Mouse (Mus musculus) liver, embryonic 11.5 days (tissue): ENCODE results near the gene Mgat4b. TPM values are rescaled to one million over a fixed set of nuclear protein-coding genes. Genes with fewer than 3 reads are reported as not detected.

ENCODE experiments used
- ATAC-seq: fragments of 200-750 bp; cut with Nextera tagmentation; replicated peaks from 2 replicates; pipeline ENCODE4 v1.8.0; 2017; ENCODE audit warnings: moderate number of reproducible peaks, mild to moderate bottlenecking, moderate TSS enrichment, moderate library complexity; ENCODE audit not compliant: low FRiP score
- DNase-seq: peaks from one replicate; pipeline ENCODE4 v3.0.0-alpha.2; 2017; ENCODE audit warnings: low spot score
- H3K27ac ChIP-seq: fragments of 300-500 bp; sonication (generic); 2 replicates; pipeline ENCODE4 v1.5.1; 2014; ENCODE audit warnings: mild to moderate bottlenecking, low read depth, low read length, control low read depth
- H3K27me3 ChIP-seq: fragments of 300-500 bp; sonication (generic); replicated peaks from 2 replicates; pipeline ENCODE4 v1.6.1; 2014; ENCODE audit warnings: low read length, mixed read lengths; ENCODE audit not compliant: control insufficient read depth, insufficient read depth
- H3K36me3 ChIP-seq: fragments of 300-500 bp; sonication (generic); 2 replicates; pipeline ENCODE4 v1.6.1; 2014; ENCODE audit warnings: mild to moderate bottlenecking, low read length, moderate library complexity, mixed read lengths; ENCODE audit not compliant: control insufficient read depth, insufficient read depth
- H3K4me1 ChIP-seq: fragments of 300-500 bp; sonication (generic); replicated peaks from 2 replicates; pipeline ENCODE4 v1.6.1; 2014; ENCODE audit warnings: low read length, mixed read lengths; ENCODE audit not compliant: control insufficient read depth, insufficient read depth
- H3K4me2 ChIP-seq: fragments of 300-500 bp; sonication (generic); 2 replicates; pipeline ENCODE4 v1.6.1; 2014; ENCODE audit warnings: mild to moderate bottlenecking, control low read depth, moderate library complexity
- H3K4me3 ChIP-seq: fragments of 300-500 bp; sonication (generic); 2 replicates; pipeline ENCODE4 v1.5.1; 2014; ENCODE audit warnings: low read depth, low read length, control low read depth
- H3K9ac ChIP-seq: fragments of 300-500 bp; sonication (generic); 2 replicates; pipeline ENCODE4 v1.6.1; 2014; ENCODE audit warnings: low read depth, low read length, control low read depth
- H3K9me3 ChIP-seq: fragments of 300-500 bp; sonication (generic); 2 replicates; pipeline ENCODE4 v1.6.1; 2016; ENCODE audit warnings: low read length, inconsistent platforms, mixed read lengths; ENCODE audit not compliant: control insufficient read depth
- WGBS: fragments of 180-500 bp; shearing (Covaris S2); extraction: QIAGEN DNeasy Blood & Tissue Kit; methylation state at CpG from one replicate; pipeline ENCODE4 v1.1.7; 2014; 5-methylcytosine and 5-hydroxymethylcytosine counted together
- polyA plus RNA-seq: library from polyadenylated mRNA; unstranded; fragments of >200 nt; fragmentation: Nextera tagmentation; extraction: Ambion mirVana; gene quantifications from 2 replicates; pipeline ENCODE4 v1.2.1, GENCODE M21; 2014

Gene Mgat4b
- polyA plus RNA-seq, 1 experiment from 2014 or later, result 25.4 TPM

DNA sequence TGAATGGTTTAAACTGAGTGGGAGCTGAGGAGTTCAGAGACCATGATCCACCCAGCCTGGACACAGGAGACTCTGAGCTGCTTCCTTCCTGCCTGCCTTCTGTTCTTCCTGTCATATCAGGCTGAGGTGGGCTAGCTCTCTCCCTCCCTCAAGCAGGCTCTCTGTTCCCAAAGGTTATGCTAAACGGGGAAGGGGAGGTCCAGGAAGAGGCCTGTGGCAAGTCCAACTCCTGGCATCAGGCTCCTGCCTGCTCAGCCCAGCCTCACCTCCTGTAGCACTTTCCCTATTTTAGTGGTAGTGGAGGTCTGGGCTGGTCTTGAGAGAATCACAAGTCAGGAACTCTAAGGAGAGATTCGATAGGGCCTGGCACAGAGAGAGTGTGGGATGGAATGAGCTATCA is 15.7 kb downstream of the Mgat4b start:
- peaks cover 6% of the 10 kb centered on the region; the same call in 1 of the 2 replicates for H3K36me3 ChIP-seq
- H3K4me1 ChIP-seq, result peaks cover 42% of the 10 kb centered on the region
- H3K4me2 ChIP-seq, result peak overlapping the region; percentile 99
- ATAC-seq, result no peak
- DNase-seq, result no peak
- no peaks in the 10 kb centered on the region for H3K27me3 ChIP-seq
- 19% methylated on average over 2 of the region's 2 CpGs for WGBS
- peak overlapping the region; percentile 96 for H3K4me3 ChIP-seq
- no peaks in the 10 kb centered on the region for H3K9me3 ChIP-seq
- H3K9ac ChIP-seq, result peak overlapping the region; percentile 98
- peak overlapping the region; percentile 97 for H3K27ac ChIP-seq

GRCm38 (mm10) chr11:50227226-50227625 is 16.5 kb downstream of the Mgat4b start:
- WGBS, result 71% methylated on average over 3 of the region's 3 CpGs
- ATAC-seq (no peak), DNase-seq (no peak)
- Histone ChIP-seq H3K4me3 (peak overlapping the region; percentile 96; the same call in 1 of the 2 replicates), H3K9me3 (no peaks in the 10 kb centered on the region), H3K4me2 (peak overlapping the region; percentile 99), H3K27me3 (no peaks in the 10 kb centered on the region), H3K4me1 (peaks cover 42% of the 10 kb centered on the region), H3K36me3 (peaks cover 6% of the 10 kb centered on the region; the same call in 1 of the 2 replicates), H3K9ac (peak overlapping the region; percentile 98), H3K27ac (no peak overlapping the region)

DNA sequence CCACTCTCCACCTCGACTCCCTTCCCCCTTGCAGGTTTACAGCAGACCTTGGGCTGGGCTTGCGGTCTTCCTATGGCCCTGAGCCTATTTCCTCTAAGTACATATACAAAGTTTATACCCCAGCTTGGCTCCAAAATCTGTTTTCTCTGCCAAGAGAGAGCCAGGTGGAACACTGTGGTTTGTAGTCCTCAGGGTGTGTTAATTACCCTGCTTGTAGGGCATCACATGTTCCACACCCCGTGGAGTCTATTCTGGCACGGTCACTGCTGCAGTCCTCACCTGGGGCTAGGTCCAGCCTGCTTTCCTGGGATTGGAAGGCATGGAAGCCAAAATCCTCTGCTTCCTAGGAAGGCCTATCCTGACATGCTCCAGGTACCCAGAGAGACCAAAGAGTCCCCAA is 17.0 kb downstream of the Mgat4b start:
- DNase-seq, result no peak
- no peaks in the 10 kb centered on the region for H3K27me3 ChIP-seq
- H3K9ac ChIP-seq, result no peak overlapping the region
- no peak overlapping the region for H3K4me3 ChIP-seq
- no peak overlapping the region; the same call in 1 of the 2 replicates for H3K4me2 ChIP-seq
- ATAC-seq, result no peak
- 85% methylated on average over 4 of the region's 4 CpGs for WGBS
- peaks cover 42% of the 10 kb centered on the region for H3K4me1 ChIP-seq
- H3K9me3 ChIP-seq, result no peaks in the 10 kb centered on the region
- H3K27ac ChIP-seq, result no peak overlapping the region
- H3K36me3 ChIP-seq, result peaks cover 11% of the 10 kb centered on the region; the same call in 1 of the 2 replicates

DNA sequence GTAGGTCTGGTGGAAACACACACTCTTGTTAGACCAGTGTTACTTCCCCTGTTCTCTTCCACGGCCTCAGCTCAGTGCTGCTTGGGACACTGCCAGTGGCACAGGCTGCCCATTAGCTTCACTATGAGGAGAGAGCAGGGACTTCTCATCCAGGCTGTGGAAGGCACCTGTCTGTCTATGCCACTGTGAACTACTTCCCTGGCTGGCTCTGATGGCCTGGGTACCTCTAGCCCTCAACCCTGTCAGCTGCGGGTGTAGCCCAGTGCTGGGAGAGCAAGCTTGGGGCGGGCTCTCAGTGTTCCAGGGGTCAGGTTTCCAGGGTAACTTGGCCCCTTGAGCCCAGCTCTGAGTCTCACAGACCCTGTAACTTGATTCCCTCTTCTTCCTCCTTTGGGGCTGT is 18.1 kb downstream of the Mgat4b start:
- no peak overlapping the region for H3K4me2 ChIP-seq
- H3K9ac ChIP-seq, result no peak overlapping the region
- H3K27me3 ChIP-seq, result no peaks in the 10 kb centered on the region
- no peak overlapping the region for H3K4me3 ChIP-seq
- WGBS, result 44% methylated on average over 3 of the region's 3 CpGs
- H3K36me3 ChIP-seq, result peaks cover 19% of the 10 kb centered on the region
- H3K27ac ChIP-seq, result no peak overlapping the region
- no peak for DNase-seq
- no peak for ATAC-seq
- H3K4me1 ChIP-seq, result peaks cover 34% of the 10 kb centered on the region
- H3K9me3 ChIP-seq, result no peaks in the 10 kb centered on the region

DNA sequence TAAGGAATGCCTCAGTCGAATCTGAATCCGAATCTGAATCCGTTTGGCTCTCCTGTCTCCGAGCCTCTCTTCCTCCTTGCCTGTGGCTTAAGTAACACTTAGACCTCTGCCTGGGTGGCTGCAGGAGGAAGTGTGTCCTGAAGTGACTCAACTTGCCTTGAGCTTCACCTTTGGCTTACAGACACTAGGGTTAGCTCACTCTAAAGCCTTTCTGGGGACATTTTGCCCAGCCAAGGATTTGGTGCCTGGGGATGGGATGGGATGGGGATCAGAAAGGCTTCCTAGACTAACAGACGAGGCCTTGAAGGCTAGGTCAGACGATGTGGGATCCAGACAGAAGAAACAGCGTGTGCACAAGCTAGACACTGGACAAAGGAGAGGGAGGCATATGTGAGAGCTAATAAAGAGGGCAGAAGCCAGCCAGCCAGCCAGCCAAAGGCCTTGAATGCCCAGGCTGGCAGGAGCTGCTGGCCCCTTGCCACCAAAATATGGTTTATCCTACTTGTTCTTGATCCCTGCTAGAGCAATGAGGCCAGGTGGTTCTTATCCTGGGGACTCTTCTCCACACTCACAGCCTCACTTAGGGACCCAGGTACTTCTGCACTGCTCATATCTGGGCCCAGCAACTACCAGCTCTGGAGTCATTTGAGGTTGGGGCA is 18.7 kb downstream of the Mgat4b start:
- no peak overlapping the region for H3K4me3 ChIP-seq
- ATAC-seq, result no peak
- DNase-seq, result no peak
- H3K4me2 ChIP-seq, result no peak overlapping the region
- no peaks in the 10 kb centered on the region for H3K27me3 ChIP-seq
- no peak overlapping the region for H3K9ac ChIP-seq
- peaks cover 30% of the 10 kb centered on the region for H3K4me1 ChIP-seq
- no peaks in the 10 kb centered on the region for H3K9me3 ChIP-seq
- no peak overlapping the region for H3K27ac ChIP-seq
- 54% methylated on average over 7 of the region's 7 CpGs for WGBS
- H3K36me3 ChIP-seq, result peaks cover 24% of the 10 kb centered on the region

- Histone ChIP-seq H3K27me3 (no peaks in the 10 kb centered on the region), H3K9ac (no peak overlapping the region), H3K9me3 (no peaks in the 10 kb centered on the region), H3K27ac (no peak overlapping the region), H3K36me3 (peaks cover 27% of the 10 kb centered on the region), H3K4me1 (peaks cover 30% of the 10 kb centered on the region), H3K4me3 (0 out of 2 replicates have a peak overlapping the region, but pooled peaks have one; percentile 8), H3K4me2 (peak overlapping the region; percentile 52)
- DNase-seq (no peak), ATAC-seq (no peak)
- WGBS, result 56% methylated on average over 45 of the region's 45 CpGs
Measured at GRCm38 (mm10) chr11:50230481-50231304, 20.0 kb downstream of the Mgat4b start.

DNA sequence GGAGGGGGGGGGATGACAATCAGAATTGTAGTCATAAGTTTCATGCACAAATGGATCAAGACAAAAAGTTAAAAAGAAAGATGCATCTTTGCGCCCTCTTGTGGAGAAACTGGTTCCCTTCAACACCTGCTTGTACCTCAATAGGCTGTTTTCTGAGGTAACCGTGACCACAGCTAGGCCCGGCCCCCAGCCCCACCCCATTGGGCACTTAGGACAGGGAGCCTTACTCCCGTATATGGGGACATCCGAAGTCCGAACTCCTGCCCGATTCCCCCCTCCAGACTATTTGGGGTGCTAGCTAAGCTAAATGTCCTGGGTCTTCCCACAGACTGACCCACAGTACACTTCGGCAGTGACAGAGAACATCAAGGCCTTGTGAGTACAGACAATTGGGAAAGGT is 20.7 kb downstream of the Mgat4b start:
- ATAC-seq (no peak), DNase-seq (no peak)
- Histone ChIP-seq H3K4me2 (peak overlapping the region; percentile 52), H3K36me3 (peaks cover 27% of the 10 kb centered on the region), H3K27me3 (no peaks in the 10 kb centered on the region), H3K27ac (no peak overlapping the region), H3K4me1 (peaks cover 31% of the 10 kb centered on the region), H3K9me3 (no peaks in the 10 kb centered on the region), H3K9ac (no peak overlapping the region), H3K4me3 (0 out of 2 replicates have a peak overlapping the region, but pooled peaks have one; percentile 8)
- WGBS, result 35% methylated on average over 8 of the region's 8 CpGs

DNA sequence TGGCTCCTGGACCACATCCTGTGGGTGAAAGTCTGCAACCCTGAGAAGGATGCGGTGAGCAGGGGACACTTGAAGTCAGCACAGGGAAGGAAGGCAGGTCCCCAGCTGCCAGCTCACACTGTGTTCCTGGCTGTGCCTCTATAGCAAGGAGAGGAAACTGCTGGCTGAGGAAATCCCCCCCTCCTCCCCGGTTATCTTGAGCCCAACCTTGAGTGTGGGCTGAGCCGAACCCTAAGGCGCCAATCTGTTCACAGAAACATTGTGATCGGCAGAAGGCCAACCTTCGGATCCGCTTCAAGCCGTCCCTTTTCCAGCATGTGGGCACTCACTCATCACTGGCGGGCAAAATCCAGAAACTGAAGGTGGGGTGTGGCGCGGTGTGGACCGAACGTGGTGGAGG is 22.3 kb downstream of the Mgat4b start:
- H3K27me3 ChIP-seq, result peaks cover 6% of the 10 kb centered on the region; the same call in 1 of the 2 replicates
- no peak overlapping the region for H3K27ac ChIP-seq
- DNase-seq (no peak), ATAC-seq (no peak)
- WGBS, result 89% methylated on average over 13 of the region's 13 CpGs
- no peak overlapping the region for H3K9ac ChIP-seq
- H3K4me1 ChIP-seq, result peaks cover 25% of the 10 kb centered on the region
- peaks cover 27% of the 10 kb centered on the region for H3K36me3 ChIP-seq
- H3K4me3 ChIP-seq, result no peak overlapping the region
- H3K4me2 ChIP-seq, result no peak overlapping the region
- H3K9me3 ChIP-seq, result no peaks in the 10 kb centered on the region
